Mouse (Mus musculus) thymus, postnatal 25 days (tissue): Measurements from ENCODE around the gene Gm3424.
"Not testable (repeated sequence)": the region's sequence is repeated elsewhere in the genome, so short reads cannot be mapped to it uniquely, and the experiment has no call there.

Experiments
- DNase-seq: peaks from one replicate; pipeline ENCODE4 v3.0.0; 2022

Gm3424 gene

DNA sequence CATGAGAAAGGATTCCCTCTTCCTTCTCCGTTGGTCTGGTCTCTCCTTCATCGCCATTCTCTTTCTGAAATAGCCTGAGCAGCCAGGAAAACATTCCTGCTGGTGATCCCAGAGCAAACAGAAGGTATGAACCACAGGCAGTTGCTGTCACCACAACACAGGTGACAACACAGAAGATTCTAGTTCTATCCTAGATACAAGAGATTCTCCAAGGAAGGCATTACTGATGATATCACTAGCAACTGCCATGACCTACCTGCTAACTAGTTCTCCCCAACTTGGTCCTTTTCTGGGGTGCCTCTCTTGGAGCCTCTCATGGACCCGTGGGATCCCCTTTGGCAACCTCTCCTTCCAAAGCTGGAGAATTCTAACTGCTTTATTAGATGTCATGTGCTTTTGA is at the start of gene Gm3424:
Gene Gm3424 (minus strand): TSS at position 101 of the 400 bp plus-strand sequence.
- DNase-seq, result not testable (repeated sequence)

DNA sequence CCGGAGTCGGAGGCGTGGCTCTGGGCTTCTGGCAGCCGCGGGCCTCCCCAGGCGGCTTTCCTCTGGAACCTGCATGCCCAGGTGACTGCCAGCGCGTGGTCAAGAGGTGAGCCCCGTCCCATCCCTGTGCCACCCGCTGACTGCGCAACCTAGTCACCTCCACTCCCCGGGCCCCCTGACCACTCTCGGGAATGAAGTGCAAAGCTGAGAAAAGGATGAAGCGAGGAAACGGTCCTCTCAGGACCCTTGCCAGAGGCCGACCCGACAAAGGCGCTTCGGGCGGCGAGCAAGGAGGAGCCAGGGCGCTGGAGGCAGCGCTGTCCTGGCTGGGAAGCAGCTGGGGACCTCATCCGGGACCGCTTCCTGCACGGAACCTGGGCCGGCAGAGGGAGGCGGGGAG is 49.7 kb upstream of the Gm3424 start:
- DNase-seq, result not testable (repeated sequence)

DNA sequence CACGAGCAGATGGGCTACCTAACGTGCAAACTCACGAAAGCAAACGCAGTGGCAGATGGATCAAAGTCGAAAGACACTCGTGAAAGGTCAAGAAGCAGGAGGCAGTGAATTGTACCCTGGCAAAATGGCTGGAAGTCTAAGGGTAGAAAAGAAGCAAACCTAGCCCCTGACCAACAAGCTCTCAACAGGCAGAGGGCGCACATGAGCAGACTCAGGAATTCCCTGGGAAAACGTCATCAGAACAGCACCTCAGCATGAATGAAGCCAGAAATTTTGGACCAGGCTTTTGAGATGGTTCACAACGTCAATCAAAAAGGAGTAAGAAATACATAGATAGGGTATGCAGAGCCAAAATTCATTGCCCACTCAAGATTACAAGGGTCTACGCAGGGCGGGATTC is 49.0 kb upstream of the Gm3424 start:
- not testable (repeated sequence) for DNase-seq

DNA sequence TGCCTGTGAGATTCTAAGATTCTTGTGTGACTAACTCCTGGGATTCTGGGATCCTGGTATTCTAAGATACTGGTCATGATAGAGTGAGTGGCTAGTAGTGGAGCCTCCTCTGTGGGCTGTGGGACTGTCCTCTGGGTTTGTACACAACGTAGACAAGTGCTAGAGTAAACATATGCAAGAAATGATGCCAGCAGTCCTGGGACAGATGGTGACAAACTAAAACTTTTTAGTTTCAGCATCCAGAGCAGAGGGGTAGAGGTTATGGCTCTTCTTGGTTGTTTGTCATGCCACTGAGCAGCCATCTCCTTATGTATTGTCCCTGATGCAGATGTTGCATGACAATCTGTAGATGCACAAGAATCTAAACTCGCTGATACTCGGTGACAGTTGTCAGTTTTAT is 25.8 kb upstream of the Gm3424 start:
- DNase-seq, result not testable (repeated sequence)

DNA sequence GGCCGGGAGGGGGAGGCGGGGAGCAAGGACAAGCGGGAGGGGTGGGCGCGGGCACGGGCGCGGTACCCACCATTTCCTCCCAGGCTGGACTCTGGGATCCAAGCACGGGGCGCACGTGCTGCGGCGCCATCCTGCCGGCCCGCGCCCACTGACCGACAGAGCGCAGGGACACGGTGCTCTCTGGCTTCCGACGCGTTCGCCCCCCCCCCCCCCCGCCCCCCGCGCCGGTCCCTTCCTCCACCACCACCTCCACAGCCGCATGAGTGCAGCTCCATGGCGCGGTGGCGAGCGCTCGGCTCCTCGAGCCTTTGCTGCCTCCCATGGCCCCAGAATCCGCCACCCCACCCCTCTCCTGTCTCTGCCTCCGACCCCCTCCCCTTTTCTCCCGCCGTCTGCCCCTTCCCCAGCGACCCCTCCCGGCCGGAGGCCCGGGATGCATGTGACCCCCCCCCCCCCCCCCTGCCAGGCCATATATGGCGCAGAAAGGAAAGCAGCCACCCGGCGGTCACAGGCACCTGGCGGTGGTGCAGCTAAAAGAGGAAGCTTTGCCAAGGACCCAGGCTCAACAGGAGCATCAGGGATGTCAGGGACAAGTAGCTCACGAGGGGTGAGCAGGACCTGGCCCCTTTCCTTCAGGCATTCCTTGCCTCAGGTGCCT is 17.3 kb downstream of the Gm3424 start:
- DNase-seq, result not testable (repeated sequence)

DNA sequence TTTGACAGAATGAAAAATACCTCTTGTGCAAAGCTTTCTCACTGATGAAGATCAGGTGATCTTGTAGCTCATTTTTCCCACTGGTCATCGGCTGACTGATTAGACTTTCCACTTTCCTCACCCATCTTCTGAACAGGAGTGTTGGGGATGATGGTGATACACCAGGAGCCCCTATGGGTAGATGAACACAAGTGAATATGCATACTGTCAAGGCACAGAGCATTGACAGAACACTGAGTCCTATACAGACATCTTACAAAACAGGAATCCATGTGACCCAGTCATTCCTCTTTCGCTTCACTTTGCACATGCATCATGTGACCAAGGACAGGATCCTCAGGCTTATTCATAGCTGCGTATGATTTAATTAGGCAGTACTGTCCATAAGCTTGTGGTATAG is 22.2 kb downstream of the Gm3424 start, which contains the start of gene Gm3383:
Gene Gm3383 (minus strand): TSS at position 101 of the 400 bp plus-strand sequence.
- DNase-seq, result not testable (repeated sequence)
